Mouse (Mus musculus) liver, postnatal 0 days (tissue): ENCODE results near the gene Eml2.

ENCODE experiments used
- CTCF ChIP-seq: sonication (generic); IDR thresholded peaks from 2 replicates; pipeline ENCODE4 v1.5.1; 2016; ENCODE audit warnings: antibody characterized with exemption, low read depth
- EP300 ChIP-seq: IDR thresholded peaks from 2 replicates; pipeline ENCODE4 v1.6.1; 2016; ENCODE audit warnings: antibody characterized with exemption, low read depth, mild to moderate bottlenecking

GRCm38 (mm10) chr7:19213385-19213784 is 37.2 kb downstream of the Eml2 start:
- TF ChIP-seq CTCF (no peak), EP300 (no peak)
